ENCODE assay signal across 1 mouse cellular context in genomic region chr11:89021687-89022086, GRCm38 (mm10).
TF ChIP-seq lines count a peak whose summit lies in the region.

No protein-coding gene starts in this region.

TF ChIP-seq in MEL, 35 proteins besides CTCF, POLR2A, EP300 and RAD21:
- peak; percentile 65 for TF ChIP-seq RCOR1 (IDR thresholded peaks at IDR 0.05; ENCODE audit: low read depth, low read length)
- no peak for TF ChIP-seq USF2 (IDR thresholded peaks at IDR 0.05; ENCODE audit: borderline replicate concordance in 1 of 2, insufficient read depth in 1 of 2, low read depth in 1 of 2, low read length in 2 of 2)
TF ChIP-seq in MEL: peak in this region for 1.
